Mouse (Mus musculus): ENCODE results near the gene Gal3st4.

The Gal3st4 gene

GRCm38 (mm10) chr5:138262001-138262400 lies 10.6 kb downstream of the Gal3st4 start:
- no peak for DNase-seq (ENCODE audit: low spot score)

- no peak for DNase-seq (ENCODE audit: low spot score)
Observed at GRCm38 (mm10) chr5:138260834-138261233, 11.8 kb downstream of the Gal3st4 start.

- DNase-seq (ENCODE audit: low spot score) = no peak
Observed at GRCm38 (mm10) chr5:138260051-138260450, 12.6 kb downstream of the Gal3st4 start.

- DNase-seq (ENCODE audit: low spot score) = no peak
Observed at GRCm38 (mm10) chr5:138258993-138259392, 13.6 kb downstream of the Gal3st4 start.

GRCm38 (mm10) chr5:138258542-138258941 lies 14.1 kb downstream of the Gal3st4 start:
- no peak for DNase-seq (ENCODE audit: low spot score)

- no peak for DNase-seq (ENCODE audit: low spot score)
Observed at GRCm38 (mm10) chr5:138258078-138258477, 14.6 kb downstream of the Gal3st4 start.

- no peak for DNase-seq (ENCODE audit: low spot score)
Observed at GRCm38 (mm10) chr5:138257585-138257978, 15.1 kb downstream of the Gal3st4 start.

- no peak for DNase-seq (ENCODE audit: low spot score)
Observed at GRCm38 (mm10) chr5:138256966-138257584, 15.6 kb downstream of the Gal3st4 start.

- DNase-seq (ENCODE audit: low spot score) = no peak
Observed at GRCm38 (mm10) chr5:138256094-138256467, 16.6 kb downstream of the Gal3st4 start.

- DNase-seq (ENCODE audit: low spot score) = peak; percentile 94
Observed at GRCm38 (mm10) chr5:138255353-138256093, 17.1 kb downstream of the Gal3st4 start, which contains the start of gene Lamtor4. Lamtor4 (plus strand) TSS chr5:138255482.

- no peak for DNase-seq (ENCODE audit: low spot score)
Observed at GRCm38 (mm10) chr5:138253061-138253460, 19.6 kb downstream of the Gal3st4 start.

GRCm38 (mm10) chr5:138251144-138251543 lies 21.5 kb downstream of the Gal3st4 start:
- DNase-seq (ENCODE audit: low spot score) = no peak

- DNase-seq (ENCODE audit: low spot score) = no peak
Observed at GRCm38 (mm10) chr5:138241511-138241910, 31.1 kb downstream of the Gal3st4 start.

- DNase-seq (ENCODE audit: low spot score) = no peak
Observed at GRCm38 (mm10) chr5:138234224-138234623, 38.4 kb downstream of the Gal3st4 start.

GRCm38 (mm10) chr5:138233778-138234177 lies 38.9 kb downstream of the Gal3st4 start:
- DNase-seq (ENCODE audit: low spot score) = no peak

GRCm38 (mm10) chr5:138229511-138229910 lies 43.1 kb downstream of the Gal3st4 start:
- DNase-seq (ENCODE audit: low spot score) = no peak

- no peak for DNase-seq (ENCODE audit: low spot score)
Observed at GRCm38 (mm10) chr5:138228026-138228425, 44.6 kb downstream of the Gal3st4 start.

- no peak for DNase-seq (ENCODE audit: low spot score)
Observed at GRCm38 (mm10) chr5:138227367-138227766, 45.3 kb downstream of the Gal3st4 start.

GRCm38 (mm10) chr5:138226491-138226890 lies 46.1 kb downstream of the Gal3st4 start:
- no peak for DNase-seq (ENCODE audit: low spot score)

- DNase-seq (ENCODE audit: low spot score) = no peak
Observed at GRCm38 (mm10) chr5:138225700-138226099, 46.9 kb downstream of the Gal3st4 start, which contains the start of gene Nxpe5. Nxpe5 (plus strand) TSS chr5:138225898.

GRCm38 (mm10) chr5:138223287-138223686 lies 49.4 kb downstream of the Gal3st4 start:
- DNase-seq (ENCODE audit: low spot score) = no peak

- peak; percentile 55 for DNase-seq (ENCODE audit: low spot score)
Observed at GRCm38 (mm10) chr5:138222111-138222510, 50.5 kb downstream of the Gal3st4 start.

GRCm38 (mm10) chr5:138219864-138220263 lies 52.8 kb downstream of the Gal3st4 start:
- no peak for DNase-seq (ENCODE audit: low spot score)

All from yolk sac, embryonic 10.5 days (tissue).